Mouse (Mus musculus) brain, embryonic 18.5 days (tissue): ENCODE measurements at regions not wholly inside any gene's neighbourhood (a gene's known extent, or its start where the extent isn't known, plus 50 kb on each side); places are given as distances from the start of the nearest gene placed in this dataset.

ENCODE experiments used
- DNase-seq: peaks from one replicate; pipeline ENCODE4 v3.0.0-alpha.2; 2012; ENCODE audit warnings: low read depth, low spot score

DNA sequence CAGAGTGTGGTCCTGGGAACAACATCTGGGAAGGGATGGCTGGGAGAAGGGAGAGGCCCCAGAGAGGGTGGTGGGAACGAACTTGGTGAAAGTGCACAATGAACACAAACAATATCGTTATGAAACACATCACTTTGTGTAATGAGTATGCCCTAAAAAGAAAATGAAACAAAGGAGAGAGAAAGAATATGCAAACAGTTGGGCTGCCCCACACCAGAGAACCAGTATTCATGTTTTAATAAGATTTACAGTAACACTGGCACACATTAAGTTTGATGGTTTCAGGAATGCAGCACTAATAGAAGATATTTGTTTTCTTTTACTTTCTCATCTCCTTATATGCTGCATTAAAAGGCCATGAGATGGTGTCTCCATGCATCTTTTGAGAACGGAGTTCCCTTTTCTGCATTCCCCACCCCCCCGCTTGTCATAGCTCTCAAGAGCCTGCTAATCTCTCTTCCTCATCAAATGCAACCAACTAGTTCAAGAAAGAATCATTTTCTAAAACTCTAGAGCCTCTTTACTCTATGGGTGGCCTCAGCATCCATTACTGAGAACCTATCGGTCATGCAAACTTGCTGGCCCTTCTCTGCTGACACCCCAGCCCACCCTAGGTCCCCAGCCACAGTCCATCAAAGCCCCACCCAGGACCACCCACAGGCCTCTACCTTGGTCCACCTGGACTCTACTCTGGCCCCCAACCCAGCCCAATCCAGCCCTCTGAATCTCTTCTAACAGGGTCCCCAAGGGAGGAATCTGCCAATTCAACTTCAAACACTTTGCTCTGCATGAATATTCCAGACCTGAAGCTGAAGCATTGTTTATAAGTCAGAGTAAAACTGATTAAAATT is 379.0 kb upstream of the Nrp1 start:
- DNase-seq, result no peak

DNA sequence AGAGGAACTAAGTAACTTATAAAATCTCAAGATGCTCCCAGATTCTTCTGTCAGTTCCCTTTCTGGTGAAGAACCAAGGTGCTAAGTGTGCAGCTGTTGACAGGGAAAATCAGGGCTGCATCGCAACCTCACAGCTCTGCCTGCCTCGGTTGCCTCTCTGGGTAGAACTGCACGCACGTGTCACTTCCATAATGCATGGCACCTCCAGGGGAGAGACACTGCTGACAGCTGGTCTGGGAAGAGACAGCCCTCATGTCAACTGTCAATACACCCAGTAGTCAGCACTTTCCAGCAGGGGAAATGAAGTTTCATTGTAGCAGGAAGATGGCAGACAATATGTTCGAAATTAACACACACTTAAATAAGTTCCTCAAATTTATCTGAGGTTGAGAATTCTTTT is 376.2 kb upstream of the Nrp1 start:
- no peak for DNase-seq

DNA sequence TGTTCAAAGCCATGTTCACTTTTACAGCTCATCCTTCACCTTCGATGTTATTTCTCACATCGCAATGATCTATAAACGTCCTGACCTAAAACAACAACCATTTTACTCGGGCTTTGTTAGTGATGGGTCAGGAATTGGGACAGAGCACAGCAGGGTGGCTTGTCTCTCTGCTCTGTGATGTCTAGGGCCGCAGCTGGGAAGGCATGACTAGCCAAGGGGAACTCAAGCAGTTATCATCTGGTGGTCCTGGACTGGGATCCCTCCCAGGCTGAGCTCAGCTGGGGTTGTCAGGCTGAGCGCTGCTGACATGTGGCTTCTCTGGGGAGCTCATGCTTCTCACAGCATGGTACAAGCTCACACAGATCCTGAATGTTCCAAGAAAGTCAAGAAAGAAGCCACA is 372.8 kb upstream of the Nrp1 start:
- no peak for DNase-seq

DNA sequence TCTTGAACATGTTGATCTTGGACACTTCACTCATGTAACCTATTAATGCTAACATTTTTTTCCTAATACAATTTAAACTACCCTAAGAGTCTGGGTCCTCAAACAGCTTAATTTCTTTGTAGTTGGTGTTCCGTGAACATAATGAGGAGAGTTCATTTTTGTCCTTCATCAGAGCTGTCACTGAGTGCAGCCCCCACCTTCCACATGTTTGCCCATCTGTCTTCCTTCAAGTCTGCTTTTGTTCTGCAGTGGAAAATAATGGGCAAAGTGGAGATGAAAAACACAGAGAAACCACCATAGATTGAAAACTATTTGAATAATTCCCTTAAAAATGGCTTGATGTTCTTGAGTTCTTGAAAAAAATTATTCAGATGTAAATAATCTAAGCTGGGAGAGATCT is 369.5 kb upstream of the Nrp1 start:
- DNase-seq, result no peak

DNA sequence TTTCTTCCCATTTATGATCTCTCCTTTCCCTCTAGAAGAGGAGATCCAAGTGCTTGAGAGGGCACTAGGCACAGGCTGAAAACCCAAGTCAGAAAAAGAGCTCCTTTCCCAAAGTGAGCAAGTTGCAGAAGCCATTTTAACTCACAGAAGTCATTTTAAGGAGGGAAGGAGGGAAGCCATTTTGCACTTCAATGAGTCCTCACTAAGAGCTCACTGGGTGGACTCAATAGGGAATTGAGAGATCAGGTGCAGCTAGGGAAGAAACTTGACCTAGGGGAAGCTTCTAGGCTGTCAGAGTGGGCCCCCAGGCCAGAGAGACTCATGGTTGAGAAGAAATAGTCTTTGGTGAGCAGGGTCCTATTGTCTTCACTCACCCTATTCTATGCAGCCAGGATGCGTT is 363.5 kb upstream of the Nrp1 start:
- no peak for DNase-seq

DNA sequence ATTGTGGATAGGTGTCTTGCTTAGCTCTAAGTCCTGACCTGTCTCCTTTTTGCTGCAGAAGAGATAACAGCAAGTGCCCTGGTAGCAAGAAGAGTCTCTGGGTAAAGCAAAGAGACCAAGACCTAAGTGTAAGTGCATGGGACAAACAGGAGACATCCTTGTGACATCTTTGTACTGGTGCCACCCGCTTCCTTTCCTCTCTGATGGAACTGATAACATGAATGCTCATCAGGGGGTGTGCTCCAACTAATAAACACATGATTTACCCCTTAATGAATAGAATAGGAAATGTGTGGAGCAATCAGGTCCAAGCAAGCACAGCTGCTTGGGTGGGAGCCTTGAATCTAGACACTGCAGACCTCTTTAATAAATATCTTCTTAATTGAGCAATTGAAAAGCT is 362.9 kb upstream of the Nrp1 start:
- DNase-seq, result no peak

DNA sequence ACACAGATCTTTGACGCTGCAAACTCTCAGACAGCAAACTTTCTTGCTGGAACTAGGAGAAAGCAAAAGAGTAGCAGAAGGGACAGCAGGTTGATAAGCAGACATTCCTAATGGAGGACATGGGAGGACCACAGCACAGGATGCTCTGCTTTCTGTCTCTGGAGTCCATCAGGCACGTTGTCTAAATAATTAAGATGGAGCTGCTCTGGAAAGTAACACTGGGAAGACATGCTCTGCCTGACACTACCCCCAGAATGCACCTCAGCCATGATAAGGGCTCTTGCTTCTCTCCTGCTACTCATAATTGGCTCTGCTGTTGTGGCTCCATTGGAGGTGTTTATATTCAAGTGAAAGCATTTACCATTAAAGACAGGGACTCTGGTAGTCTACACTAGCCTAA is 356.0 kb upstream of the Nrp1 start:
- DNase-seq, result no peak

DNA sequence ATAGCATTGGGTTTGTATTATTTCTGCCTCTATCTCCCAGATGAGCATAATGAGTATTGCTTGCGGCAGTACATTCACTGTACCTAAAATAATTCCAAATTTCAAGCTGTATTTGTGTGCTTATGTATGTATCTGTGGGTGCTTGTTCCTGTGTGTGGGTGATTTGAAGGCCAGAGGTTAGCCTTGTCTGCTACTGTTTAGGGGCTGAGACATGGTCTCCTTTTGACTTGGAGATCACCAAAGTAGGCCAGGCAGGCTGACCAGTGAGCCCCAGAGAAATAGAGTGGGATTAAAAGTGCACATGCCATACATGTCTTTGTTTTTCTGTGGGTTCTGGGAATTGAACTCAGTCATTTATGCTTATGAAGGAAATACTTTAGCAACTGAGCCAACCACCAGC is 355.6 kb upstream of the Nrp1 start:
- DNase-seq, result no peak

DNA sequence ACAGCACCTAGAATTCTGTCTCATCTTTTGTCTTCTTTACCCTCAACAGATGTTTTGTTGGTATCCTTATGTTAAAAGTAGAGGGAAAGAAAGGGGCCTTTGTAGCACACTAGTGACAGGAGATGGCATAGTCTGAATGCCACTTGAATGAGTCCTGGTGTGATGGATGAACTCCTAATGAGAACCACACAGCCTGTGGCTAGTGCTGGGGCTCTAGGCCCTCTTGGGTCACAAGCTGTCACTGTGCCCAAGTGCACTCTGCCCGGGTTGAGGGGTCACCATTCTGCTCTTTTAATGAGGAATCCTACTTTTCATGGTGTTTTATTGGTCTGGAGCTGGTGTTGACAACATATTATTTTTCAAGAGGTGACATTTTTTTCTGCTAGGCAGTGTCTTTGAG is 355.0 kb upstream of the Nrp1 start:
- no peak for DNase-seq

DNA sequence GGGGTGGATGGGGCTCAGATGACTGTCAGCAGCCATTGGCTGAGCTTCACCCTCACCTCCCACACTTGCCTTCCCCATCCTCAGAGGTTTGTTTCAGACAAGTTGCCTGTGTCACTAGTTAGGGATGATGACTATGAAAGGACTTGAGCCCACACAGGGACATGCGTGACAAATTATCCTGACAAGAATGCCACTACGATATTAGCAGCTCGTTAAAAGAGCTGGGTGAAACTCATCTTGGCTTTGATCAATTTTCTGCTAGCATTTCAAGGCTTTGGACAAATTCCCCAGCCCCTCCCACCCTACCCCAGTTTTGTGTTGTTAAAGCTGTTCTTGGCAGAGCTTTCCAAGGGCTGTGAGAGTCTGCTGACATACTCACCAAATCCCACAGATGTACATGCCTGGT is 354.5 kb upstream of the Nrp1 start:
- DNase-seq, result peak; percentile 37

DNA sequence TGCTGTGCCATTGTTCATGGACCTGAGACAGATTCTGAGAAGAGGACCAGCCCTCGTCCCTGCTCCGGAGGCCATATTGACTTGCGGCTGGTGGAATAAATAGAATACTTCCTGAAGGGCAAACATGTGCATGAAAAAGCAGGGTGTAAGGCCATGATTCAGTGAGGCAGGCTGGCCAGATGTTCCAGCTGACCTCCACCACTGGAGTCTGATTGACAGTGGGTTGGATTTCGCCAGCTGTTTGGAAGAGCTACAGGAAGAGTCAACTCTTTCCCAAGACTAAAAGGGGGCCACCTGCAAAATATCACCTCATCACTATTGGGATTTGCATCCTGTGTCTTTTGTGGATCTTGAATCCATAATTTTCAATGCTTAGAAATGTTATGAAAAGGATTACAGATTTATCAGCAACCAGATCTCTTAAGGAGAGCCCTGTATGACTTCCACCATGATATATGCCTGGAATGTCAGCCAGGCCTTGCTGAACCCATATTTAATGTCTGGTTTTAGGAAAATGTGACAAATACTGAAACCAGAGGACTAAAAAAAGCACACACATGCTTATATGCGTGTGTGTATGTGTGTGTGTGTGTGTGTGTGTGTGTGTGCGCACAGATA is 348.9 kb upstream of the Nrp1 start:
- no peak for DNase-seq

DNA sequence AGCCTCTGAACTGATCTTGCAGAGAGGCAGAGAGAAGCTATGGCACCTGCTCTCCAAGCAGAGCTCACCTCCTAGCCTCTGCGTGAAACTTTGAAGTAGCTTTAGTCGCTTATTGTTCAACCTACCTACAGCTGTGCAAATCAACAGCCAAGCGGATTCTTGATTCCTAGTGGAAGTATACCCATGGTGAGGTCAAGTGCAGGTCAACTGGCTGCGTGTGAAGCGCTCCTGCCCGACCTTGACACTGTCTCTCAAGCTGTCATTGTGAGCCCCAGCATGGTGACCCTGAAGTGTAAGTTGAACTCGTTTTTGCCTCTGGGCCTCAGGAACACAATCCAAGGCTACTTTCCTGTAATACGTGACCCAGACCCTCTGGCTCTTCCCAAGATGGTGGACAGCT is 341.2 kb upstream of the Nrp1 start:
- DNase-seq, result no peak

DNA sequence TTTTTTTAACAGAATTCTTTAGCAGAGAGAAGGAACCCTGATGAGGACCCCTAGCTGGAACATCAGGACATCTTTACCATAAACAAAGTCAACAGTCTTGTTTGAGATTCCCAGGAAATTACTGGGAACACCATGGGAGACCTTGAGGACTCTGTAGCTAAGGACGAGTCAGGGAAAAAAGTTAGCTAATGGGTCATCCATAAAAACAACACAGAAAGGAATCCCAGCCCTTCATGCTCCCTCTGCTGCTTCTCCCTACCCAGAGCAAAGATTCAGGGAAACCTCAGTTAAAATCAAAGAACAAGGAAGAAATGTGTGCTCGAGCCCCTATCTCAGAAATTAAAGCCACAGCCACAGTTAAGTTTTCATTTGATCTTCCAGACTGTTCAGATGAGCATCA is 334.7 kb upstream of the Nrp1 start:
- no peak for DNase-seq

DNA sequence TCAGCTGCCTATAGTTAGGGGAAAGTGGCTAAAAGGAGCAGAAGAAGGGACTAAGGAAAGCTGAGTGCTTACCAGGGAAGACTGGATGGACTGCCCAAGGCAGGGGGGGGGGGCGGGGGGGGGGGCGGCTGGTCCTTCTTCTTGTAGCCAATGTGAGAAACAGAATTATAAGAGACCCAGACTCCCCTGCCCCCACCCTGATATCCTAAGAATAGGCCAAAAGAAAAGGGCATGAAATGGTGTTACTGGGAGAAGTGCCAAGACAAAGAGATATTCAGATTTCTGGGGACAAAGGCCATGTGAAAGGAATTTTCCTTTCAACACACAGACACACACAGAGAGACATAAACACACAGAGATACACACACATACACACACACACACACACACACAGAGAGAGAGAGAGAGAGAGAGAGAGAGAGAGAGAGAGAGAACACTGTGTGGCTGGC is 333.6 kb upstream of the Nrp1 start:
- DNase-seq, result no peak

DNA sequence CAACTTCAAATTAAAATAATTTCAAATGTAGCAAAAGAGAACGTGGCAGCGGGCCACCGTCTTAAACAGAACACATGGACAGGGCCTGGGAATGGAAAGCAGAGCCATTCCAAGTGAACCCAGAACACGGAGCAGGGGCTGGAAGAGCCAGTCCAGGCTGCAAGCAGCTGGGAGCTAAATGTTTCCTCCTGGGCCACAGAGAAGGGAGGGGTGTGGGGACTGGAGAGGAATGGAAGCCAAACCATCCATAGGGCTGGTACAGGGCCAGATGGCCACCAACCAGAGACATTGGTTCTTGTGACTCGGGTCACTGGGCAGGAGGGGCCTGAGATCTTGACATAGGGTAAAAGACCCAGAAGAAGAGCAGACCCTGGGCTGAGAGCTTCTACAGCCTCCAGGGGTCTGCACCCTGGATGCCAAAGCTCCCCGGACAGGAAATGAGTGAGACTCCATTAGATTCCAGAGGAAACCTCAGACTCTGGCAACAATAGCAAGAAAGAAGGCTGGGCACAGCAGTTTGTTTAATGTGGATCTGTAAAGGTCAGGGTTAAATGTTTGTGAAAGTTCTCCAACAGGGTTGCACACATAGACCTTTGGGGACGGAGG is 333.1 kb upstream of the Nrp1 start:
- no peak for DNase-seq

DNA sequence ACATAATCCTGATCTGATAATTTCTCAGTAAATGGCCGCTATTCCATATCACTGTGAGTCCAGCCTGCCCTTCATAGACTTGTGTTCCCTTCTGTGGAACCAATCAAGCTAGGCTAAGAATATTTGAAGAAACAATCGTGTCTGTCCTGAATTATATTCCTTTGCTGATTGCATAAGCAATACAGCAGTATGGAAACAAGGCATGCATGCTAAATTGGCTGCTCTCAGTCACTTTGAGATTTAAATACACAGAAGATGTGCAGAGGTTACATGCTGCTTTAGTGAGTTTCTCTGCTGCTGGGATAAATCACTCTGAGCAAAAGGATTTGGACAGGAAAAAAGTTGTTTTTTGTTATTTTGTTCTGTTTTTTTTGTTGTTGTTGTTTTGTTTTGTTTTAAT is 331.4 kb upstream of the Nrp1 start:
- DNase-seq, result no peak

DNA sequence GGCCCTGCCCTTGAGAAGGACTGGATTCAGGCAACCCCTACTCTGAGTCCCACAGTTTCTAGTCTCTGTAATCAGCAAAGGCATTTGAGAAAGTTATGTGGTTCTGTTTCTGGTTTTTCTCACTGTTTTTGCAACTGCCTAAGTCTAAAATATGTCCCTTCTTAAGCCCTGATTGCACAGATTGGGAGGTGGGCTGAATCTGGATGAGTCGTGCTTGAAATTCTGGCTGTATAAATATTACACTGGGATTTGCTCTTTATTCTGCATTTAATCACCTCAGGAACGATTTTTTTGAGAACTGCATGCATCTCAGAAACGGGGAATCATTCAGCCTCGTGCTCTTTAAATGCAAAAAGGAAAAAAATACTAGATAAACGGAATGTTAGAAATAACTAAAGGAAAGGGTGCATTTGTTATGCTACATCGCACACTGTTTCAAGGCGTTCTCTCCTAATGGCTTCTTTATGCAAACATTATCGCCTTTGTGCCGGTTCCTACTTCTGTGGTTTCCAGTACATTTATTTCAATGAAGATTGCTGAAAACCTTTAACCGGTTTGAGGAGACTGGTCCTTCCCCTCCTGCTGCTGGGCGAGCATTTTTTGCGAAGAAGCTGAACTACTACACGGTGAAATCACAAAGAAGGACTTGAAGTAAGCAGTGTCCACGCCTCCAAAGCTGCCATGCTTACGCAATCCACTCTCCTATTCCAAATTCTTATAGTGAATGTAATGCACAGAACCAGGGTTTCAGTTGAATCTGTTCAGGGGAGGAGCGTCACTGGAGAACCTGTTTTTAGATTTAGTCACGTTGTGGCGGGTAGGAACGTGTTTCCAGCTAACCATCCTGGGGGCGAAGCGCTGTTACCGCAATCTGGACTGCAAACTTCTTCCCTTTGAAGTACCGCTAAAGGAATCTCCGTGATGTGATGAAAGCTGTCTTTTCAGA is 327.8 kb upstream of the Nrp1 start:
- no peak for DNase-seq

DNA sequence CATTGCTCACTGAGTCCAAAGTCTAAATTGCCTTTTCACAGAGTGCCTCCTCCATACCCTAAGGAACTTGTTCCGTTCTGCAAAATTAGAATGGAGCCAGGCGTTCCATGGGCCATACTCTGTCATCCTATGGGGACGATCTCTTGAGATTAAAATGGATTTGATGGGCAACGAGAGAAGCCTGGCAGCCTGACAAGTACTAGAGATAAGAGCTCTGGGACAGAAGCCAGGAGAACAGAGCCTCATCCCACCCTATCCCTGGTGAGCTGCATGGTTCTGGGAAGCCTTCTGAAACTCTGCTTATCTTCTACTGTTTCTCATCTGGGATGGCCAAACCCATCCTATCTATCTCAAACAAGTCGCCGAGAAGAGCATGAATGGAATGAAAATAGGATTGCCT is 324.3 kb upstream of the Nrp1 start:
- no peak for DNase-seq

DNA sequence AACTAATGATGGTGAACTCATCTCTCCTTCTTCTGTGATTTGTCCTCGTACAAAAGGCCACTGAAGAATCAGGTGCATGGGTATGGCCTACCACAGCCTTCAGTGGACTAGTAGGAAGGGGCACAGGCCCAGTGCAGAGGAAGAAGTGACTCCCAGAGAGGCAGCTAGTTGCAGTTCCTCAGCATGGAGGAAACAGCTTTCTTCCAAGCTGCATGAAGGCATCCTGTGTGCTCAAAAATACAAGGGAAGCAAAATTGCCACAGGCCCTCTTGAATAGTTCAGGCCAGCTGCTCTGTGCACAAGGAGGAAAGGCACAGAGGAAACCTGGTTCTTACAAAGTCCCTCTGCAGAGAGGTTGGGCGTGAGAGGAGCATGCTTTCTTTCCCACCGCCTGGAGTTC is 322.7 kb upstream of the Nrp1 start:
- DNase-seq, result no peak

DNA sequence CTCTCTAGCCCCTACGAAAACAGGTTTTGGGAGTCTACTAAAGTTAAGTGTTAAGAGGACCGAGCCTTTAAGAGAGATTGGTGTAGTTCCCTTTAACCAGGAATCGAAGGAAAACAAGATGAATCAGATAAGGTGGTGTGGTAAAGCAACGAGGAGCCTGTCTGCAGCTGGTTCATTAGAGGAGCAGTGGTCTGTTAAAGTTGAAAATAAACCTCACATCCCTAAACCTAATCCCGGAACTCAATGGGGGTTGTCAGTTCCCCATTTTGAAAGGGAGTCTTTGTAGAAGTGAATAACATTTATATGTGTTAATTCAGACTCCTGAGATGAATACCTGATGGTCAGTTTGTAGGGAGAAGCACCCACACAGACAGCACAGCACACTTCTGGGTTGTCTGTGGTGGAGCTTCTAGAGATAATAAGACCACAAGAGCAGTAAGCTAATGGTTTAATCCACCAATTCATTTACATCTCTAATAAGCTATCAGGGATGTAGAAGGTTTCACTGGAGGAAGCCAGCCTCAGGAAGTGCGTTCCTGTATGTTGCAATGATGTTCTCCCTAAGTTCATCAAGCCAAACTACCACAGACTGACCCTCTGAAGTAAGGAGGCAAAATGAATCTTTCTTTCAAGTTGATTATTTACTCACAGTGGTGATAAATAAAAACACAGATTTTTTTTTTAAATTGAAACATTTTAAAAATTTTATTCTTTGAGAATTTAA is 318.9 kb upstream of the Nrp1 start:
- DNase-seq, result no peak

DNA sequence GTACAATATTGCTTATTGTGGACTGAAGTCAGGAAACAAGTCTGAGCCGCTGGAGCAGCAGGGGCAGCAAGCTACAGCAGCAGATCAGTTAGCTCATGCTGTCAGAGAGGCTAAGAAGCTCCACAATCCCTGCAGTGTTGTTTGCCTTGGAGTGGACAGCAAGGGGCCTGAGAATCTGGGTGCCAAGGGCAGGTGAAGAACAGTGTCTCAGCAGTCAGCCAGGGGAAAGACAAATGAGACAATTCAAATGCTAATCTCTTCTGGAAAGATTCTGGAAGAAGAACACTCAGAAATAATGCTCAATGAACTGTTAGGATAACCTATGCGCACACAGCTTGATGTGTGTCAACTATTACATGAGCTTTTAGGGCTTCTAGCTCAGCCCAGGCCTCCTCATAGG is 315.5 kb upstream of the Nrp1 start:
- no peak for DNase-seq
